Mouse (Mus musculus): ENCODE measurements around the gene Abcg2.
"Not testable (repeated sequence)": the region's sequence is repeated elsewhere in the genome, so short reads cannot be mapped to it uniquely, and the experiment has no call there.

The Abcg2 gene

DNA sequence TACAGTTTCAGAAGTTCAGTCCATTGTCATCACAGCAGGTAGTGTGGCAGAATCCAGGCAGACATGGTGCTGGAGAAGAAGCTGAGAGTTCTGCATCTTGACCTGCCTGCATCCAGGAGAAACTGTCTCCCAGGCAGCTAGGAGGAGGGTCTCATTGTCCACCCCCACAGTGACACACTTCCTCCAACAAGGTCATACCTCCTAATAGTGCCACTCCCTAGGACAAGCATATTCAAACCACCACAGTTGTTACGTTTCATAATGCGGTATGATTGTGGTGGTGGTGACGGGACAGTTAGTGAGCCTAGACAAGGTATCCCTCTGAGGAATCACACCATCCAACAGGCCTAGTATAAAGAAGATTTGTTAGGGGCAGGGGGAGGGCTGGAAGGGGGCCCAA lies at the start of gene Abcg2:
Abcg2 (plus strand) TSS at position 301 of the 400 bp plus-strand sequence.
- in situ Hi-C loops (cut with MseI, MboI), result not testable (repeated sequence)

- in situ Hi-C loops (cut with MseI, MboI), result loop anchor here (10.0 to 25.0 kb wide), 2 partner anchors 235 to 1053 kb away; no protein-coding TSS in a partner anchor
Observed at GRCm38 (mm10) chr6:58540263-58540662, 44.1 kb upstream of the Abcg2 start.

GRCm38 (mm10) chr6:58542852-58543251 lies 41.5 kb upstream of the Abcg2 start:
- in situ Hi-C loops (cut with MseI, MboI), result loop anchor here (10.0 to 25.0 kb wide), 2 partner anchors 232 to 1056 kb away; no protein-coding TSS in a partner anchor

- in situ Hi-C loops (cut with MseI, MboI), result loop anchor here (10.0 to 25.0 kb wide), 2 partner anchors 230 to 1058 kb away; no protein-coding TSS in a partner anchor
Observed at GRCm38 (mm10) chr6:58544971-58545370, 39.4 kb upstream of the Abcg2 start.

GRCm38 (mm10) chr6:58546050-58546449 lies 38.3 kb upstream of the Abcg2 start:
- in situ Hi-C loops (cut with MseI, MboI), result loop anchor here (10.0 to 25.0 kb wide), 2 partner anchors 229 to 1059 kb away; no protein-coding TSS in a partner anchor

DNA sequence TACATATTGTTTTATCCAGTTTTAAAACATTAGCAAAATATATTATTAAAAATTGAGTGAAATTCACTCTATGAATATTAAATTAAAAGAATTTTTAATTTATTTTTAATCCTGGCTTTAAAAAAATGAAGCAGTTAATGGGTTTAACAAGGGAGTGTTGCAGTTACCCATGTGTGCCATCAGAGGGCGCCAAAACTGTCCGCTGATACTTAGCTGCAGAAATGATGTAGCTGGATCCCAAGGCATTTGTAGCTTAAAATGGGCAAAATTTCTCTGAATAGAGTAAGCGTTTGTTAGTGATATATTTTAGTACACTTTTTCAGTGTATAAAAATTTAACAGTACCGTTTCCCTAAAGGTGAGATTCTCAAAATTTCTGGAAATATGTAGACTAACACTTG lies 37.5 kb upstream of the Abcg2 start:
- in situ Hi-C loops (cut with MseI, MboI), result loop anchor here (10.0 to 25.0 kb wide), 2 partner anchors 228 to 1060 kb away; no protein-coding TSS in a partner anchor

GRCm38 (mm10) chr6:58553812-58554211 lies 30.5 kb upstream of the Abcg2 start:
- in situ Hi-C loops (cut with MseI, MboI), result not testable (repeated sequence)

DNA sequence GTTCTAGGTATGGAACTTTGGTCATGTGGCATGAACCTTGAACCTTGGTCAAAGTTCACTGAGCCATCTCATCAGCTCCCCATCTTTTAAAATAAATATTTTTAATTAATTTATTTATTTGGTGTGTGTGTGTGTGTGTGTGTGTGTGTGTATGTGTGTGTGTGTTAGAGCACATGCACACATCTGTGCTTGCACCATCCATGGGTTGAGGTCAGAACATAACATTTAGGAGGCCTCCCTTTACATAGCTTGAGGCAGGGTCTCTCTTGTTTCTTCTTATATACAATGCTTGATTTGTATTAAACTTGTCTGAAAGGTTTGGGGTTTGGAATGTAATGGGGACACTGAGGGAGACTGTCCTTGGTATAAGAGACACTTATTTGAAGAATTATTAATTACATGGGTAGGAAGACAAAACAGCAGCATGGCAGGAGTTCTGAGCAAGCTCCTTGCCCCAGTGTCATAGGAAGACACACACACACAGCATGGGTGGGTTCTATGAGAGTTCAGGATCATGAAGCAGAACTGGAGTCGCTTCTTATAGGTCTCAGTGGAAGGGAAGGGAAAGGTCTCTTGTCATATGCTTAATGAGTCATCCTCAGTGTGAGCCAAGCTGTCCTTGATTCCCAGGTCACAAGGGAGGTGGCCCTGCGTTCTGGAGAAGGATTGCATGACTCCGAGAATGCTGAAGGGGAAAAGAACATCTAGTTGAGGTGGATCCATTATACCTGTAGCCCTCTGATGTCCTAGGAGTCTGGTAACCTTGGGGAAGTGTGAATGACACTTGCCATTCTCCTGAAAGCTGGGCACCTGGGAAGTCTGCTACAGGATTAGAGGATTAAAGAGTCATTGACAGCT lies 9.9 kb downstream of the Abcg2 start:
- in situ Hi-C loops (cut with MseI, MboI), result not testable (repeated sequence)

GRCm38 (mm10) chr6:58595639-58596293 lies 11.4 kb downstream of the Abcg2 start:
- in situ Hi-C loops (cut with MseI, MboI), result not testable (repeated sequence)

DNA sequence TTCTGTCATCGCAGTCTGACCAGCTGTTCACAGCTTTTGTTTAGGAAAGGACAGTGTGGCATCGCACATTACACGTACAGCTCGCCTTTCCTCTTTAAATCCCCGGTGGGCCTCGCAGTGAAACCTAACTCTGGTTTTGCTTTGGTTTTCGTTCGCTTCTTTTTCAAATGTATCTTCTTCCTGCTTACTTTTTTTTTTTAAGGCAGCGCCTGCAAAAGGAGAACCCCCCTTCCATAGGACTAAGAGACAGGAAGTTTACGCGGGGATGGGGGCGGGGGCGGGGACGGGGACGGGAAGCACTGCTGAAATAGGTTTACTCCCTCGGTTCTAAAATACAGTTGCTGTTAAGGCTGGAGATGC lies 12.0 kb downstream of the Abcg2 start:
- in situ Hi-C loops (cut with MseI, MboI), result no loop called here

GRCm38 (mm10) chr6:58602119-58602518 lies 17.8 kb downstream of the Abcg2 start:
- in situ Hi-C loops (cut with MseI, MboI), result loop anchor here in 1 of 2 experiments (25.0 kb wide), 1 partner anchor 585 kb away; no protein-coding TSS in a partner anchor

DNA sequence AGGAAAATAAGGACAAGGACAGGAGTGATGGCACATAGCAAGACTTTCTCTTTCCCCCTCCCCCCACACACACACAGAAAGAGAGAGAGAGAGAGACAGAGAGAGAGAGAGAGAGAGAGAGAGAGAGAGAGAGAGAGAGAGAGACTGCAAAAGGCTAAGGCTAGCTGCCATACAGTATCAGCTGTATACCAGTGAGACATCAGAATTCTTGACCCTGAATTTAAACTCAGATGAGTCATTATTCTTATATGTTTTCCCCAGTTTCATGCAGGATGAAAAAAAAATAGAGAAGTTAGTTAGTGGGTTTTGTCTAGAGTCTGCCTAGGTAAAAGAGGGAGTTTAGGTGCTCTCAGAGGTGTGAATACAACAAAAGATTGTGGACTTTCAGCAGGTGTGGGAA lies 18.7 kb downstream of the Abcg2 start:
- in situ Hi-C loops (cut with MseI, MboI), result loop anchor here in 1 of 2 experiments (25.0 kb wide), 1 partner anchor 584 kb away; no protein-coding TSS in a partner anchor

GRCm38 (mm10) chr6:58603485-58604090 lies 19.3 kb downstream of the Abcg2 start:
- in situ Hi-C loops (cut with MseI, MboI), result loop anchor here in 1 of 2 experiments (25.0 kb wide), 1 partner anchor 584 kb away; no protein-coding TSS in a partner anchor

- in situ Hi-C loops (cut with MseI, MboI), result loop anchor here (5.0 to 25.0 kb wide), 2 partner anchors 166 to 581 kb away; no protein-coding TSS in a partner anchor
Observed at GRCm38 (mm10) chr6:58606642-58607041, 22.3 kb downstream of the Abcg2 start.

- in situ Hi-C loops (cut with MseI, MboI), result loop anchor here (5.0 to 25.0 kb wide), 2 partner anchors 164 to 579 kb away; no protein-coding TSS in a partner anchor
Observed at GRCm38 (mm10) chr6:58608422-58608821, 24.1 kb downstream of the Abcg2 start.

- in situ Hi-C loops (cut with MseI, MboI), result loop anchor here (5.0 to 25.0 kb wide), 2 partner anchors 162 to 577 kb away; no protein-coding TSS in a partner anchor
Observed at GRCm38 (mm10) chr6:58609919-58610759, 25.8 kb downstream of the Abcg2 start.

GRCm38 (mm10) chr6:58610760-58611654 lies 26.7 kb downstream of the Abcg2 start:
- in situ Hi-C loops (cut with MseI, MboI), result loop anchor here in 1 of 2 experiments (25.0 kb wide), 1 partner anchor 576 kb away; no protein-coding TSS in a partner anchor

GRCm38 (mm10) chr6:58624126-58624525 lies 39.8 kb downstream of the Abcg2 start:
- in situ Hi-C loops (cut with MseI, MboI), result loop anchor here in 1 of 2 experiments (25.0 kb wide), 1 partner anchor 563 kb away; no protein-coding TSS in a partner anchor

GRCm38 (mm10) chr6:58629238-58629637 lies 44.9 kb downstream of the Abcg2 start:
- in situ Hi-C loops (cut with MseI, MboI), result loop anchor here in 1 of 2 experiments (25.0 kb wide), 1 partner anchor 558 kb away; no protein-coding TSS in a partner anchor

Measured in mouse trophoblast stem cell (cell line).